Mouse (Mus musculus): ENCODE measurements around the gene Tnf.

The Tnf gene

GRCm38 (mm10) chr17:35234903-35235302 lies 33.1 kb upstream of the Tnf start:
- intact Hi-C loops (cut with DNase I), result loop anchor here (5.0 to 10.0 kb wide), 2 partner anchors 38 to 210 kb away; partner anchors contain the start of gene Sapcd1

- intact Hi-C loops (cut with DNase I), result loop anchor here (5.0 to 10.0 kb wide), 2 partner anchors 37 to 209 kb away; partner anchors contain the start of gene Sapcd1
Observed at GRCm38 (mm10) chr17:35234090-35234489, 32.3 kb upstream of the Tnf start.

- intact Hi-C loops (cut with DNase I), result loop anchor here (5.0 to 10.0 kb wide), 2 partner anchors 36 to 209 kb away; partner anchors contain the start of gene Sapcd1
Observed at GRCm38 (mm10) chr17:35233114-35233980, 31.5 kb upstream of the Tnf start, which contains the start of gene Atp6v1g2. Atp6v1g2 (plus strand) TSS chr17:35233660.

- intact Hi-C loops (cut with DNase I), result loop anchor here (1.0 to 10.0 kb wide), 3 partner anchors 35 to 208 kb away; partner anchors contain the start of gene Sapcd1
Observed at GRCm38 (mm10) chr17:35232659-35233058, 30.9 kb upstream of the Tnf start.

- intact Hi-C loops (cut with DNase I), result loop anchor here (1.0 to 10.0 kb wide), 3 partner anchors 35 to 207 kb away; partner anchors contain the start of gene Sapcd1
Observed at GRCm38 (mm10) chr17:35232043-35232442, 30.2 kb upstream of the Tnf start.

GRCm38 (mm10) chr17:35231022-35231421 lies 29.2 kb upstream of the Tnf start:
- intact Hi-C loops (cut with DNase I), result loop anchor here (5.0 to 10.0 kb wide), 2 partner anchors 34 to 206 kb away; partner anchors contain the start of gene Sapcd1

GRCm38 (mm10) chr17:35226561-35227046 lies 24.8 kb upstream of the Tnf start:
- intact Hi-C loops (cut with DNase I), result no loop called here

GRCm38 (mm10) chr17:35225456-35225855 lies 23.6 kb upstream of the Tnf start:
- intact Hi-C loops (cut with DNase I), result no loop called here

GRCm38 (mm10) chr17:35224641-35225040 lies 22.8 kb upstream of the Tnf start:
- intact Hi-C loops (cut with DNase I), result no loop called here

- intact Hi-C loops (cut with DNase I), result no loop called here
Observed at GRCm38 (mm10) chr17:35222299-35222698, 20.5 kb upstream of the Tnf start.

GRCm38 (mm10) chr17:35220156-35220952 lies 18.5 kb upstream of the Tnf start, which contains the start of gene Gm16181:
Gm16181 (plus strand) TSS chr17:35220834.
- intact Hi-C loops (cut with DNase I), result no loop called here

GRCm38 (mm10) chr17:35219601-35220041 lies 17.8 kb upstream of the Tnf start:
- intact Hi-C loops (cut with DNase I), result no loop called here

- intact Hi-C loops (cut with DNase I), result no loop called here
Observed at GRCm38 (mm10) chr17:35218516-35219193, 16.8 kb upstream of the Tnf start.

- intact Hi-C loops (cut with DNase I), result no loop called here
Observed at GRCm38 (mm10) chr17:35213071-35213470, 11.3 kb upstream of the Tnf start.

- intact Hi-C loops (cut with DNase I), result no loop called here
Observed at GRCm38 (mm10) chr17:35210593-35210992, 8.8 kb upstream of the Tnf start.

- intact Hi-C loops (cut with DNase I), result no loop called here
Observed at GRCm38 (mm10) chr17:35209785-35210535, 8.2 kb upstream of the Tnf start.

- intact Hi-C loops (cut with DNase I), result no loop called here
Observed at GRCm38 (mm10) chr17:35205380-35205769, 3.6 kb upstream of the Tnf start.

GRCm38 (mm10) chr17:35204494-35205379 lies 2.9 kb upstream of the Tnf start, which contains the start of gene Lta:
Lta (minus strand) TSS chr17:35205351.
- intact Hi-C loops (cut with DNase I), result no loop called here

GRCm38 (mm10) chr17:35202442-35202841 lies 635 bp upstream of the Tnf start:
- intact Hi-C loops (cut with DNase I), result no loop called here

Measured in adrenal gland (tissue).